24 mouse cellular contexts compared by ENCODE assay signal in the genomic region with DNA sequence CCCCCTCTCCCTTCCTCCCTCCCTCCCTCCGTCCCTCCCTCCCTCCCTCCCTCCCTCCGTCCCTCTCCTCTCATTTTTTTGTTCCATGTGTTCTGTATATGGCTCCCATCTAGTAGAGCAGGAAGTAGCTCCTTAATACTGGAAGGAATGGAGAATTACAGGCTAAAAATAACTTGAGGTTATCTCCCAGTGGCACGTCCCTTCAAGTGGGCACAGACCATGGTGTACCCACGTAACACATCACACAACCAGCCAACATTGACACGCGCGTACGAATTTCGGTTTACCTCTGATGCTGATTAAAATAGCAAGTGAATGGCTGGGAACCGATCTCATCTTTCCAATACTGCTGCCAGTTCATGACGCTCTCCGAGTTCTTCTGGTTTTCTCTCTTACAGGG. TPM values are rescaled to one million over a fixed set of nuclear protein-coding genes. Genes with fewer than 3 reads are reported as not detected.
DNase-seq lines count a peak whose midpoint lies in the region; ATAC-seq and TF ChIP-seq lines count a peak whose summit lies in the region.
"Had no signal": no experiment of that assay in that cellular context is flagged by ENCODE, and none has a peak within 500 bp of the region (broad histone marks: within the 10 kb centered on the region; RNA-seq: fewer than 3 reads in every experiment).

No protein-coding gene starts in this region.

- intact Hi-C loops in heart, postnatal 36 days (cut with DNase I) = no loop called here

- no peaks in the 10 kb centered on the region; the same call in 1 of the 2 replicates for H3K9me3 ChIP-seq in heart, embryonic 12.5 days (replicated peaks)
- H3K9me3 ChIP-seq in heart, embryonic 15.5 days (replicated peaks) = no peaks in the 10 kb centered on the region
- H3K9me3 ChIP-seq in heart, postnatal 0 days (replicated peaks; ENCODE audit: control insufficient read depth, low read length) = no peaks in the 10 kb centered on the region
- H3K9me3 ChIP-seq in heart, embryonic 11.5 days (replicated peaks; ENCODE audit: control insufficient read depth, low read length) = no peaks in the 10 kb centered on the region
- H3K9me3 ChIP-seq: embryonic facial prominence, embryonic 10.5 days; embryonic facial prominence, embryonic 12.5 days; forebrain, embryonic 13.5 days; forebrain, embryonic 15.5 days had no signal

- H3K36me3 ChIP-seq in heart, embryonic 12.5 days = 0 out of 2 replicates have a peak, but pooled peaks cover 6% of the 10 kb centered on the region
- H3K36me3 ChIP-seq in heart, embryonic 15.5 days = no peaks in the 10 kb centered on the region
- H3K36me3 ChIP-seq in heart, postnatal 0 days (replicated peaks; ENCODE audit: control insufficient read depth, insufficient read depth, low read length) = no peaks in the 10 kb centered on the region
- no peaks in the 10 kb centered on the region for H3K36me3 ChIP-seq in heart, embryonic 11.5 days (ENCODE audit: control insufficient read depth, insufficient read depth, low read length)
- H3K36me3 ChIP-seq: G1E had no signal

- no peaks in the 10 kb centered on the region for H3K27me3 ChIP-seq in heart, embryonic 12.5 days (replicated peaks)
- H3K27me3 ChIP-seq in heart, embryonic 15.5 days = no peaks in the 10 kb centered on the region
- no peaks in the 10 kb centered on the region for H3K27me3 ChIP-seq in heart, postnatal 0 days (ENCODE audit: control insufficient read depth, insufficient read depth, low read length)
- H3K27me3 ChIP-seq in heart, embryonic 11.5 days (ENCODE audit: control insufficient read depth, insufficient read depth, low read length) = no peaks in the 10 kb centered on the region
- H3K27me3 ChIP-seq: CH12.LX; embryonic facial prominence, embryonic 12.5 days; forebrain, embryonic 13.5 days; forebrain, embryonic 15.5 days; Patski had no signal

- 78% methylated on average over 10 of the region's 12 CpGs for WGBS in heart, embryonic 12.5 days
- 60% methylated on average over 10 of the region's 12 CpGs for WGBS in heart, embryonic 15.5 days
- 47% methylated on average over 12 of the region's 12 CpGs for WGBS in heart, postnatal 0 days
- WGBS in heart, embryonic 11.5 days (ENCODE audit: insufficient replicate concordance) = 76% methylated on average over 11 of the region's 12 CpGs

- TF ChIP-seq CTCF in heart, postnatal 0 days (IDR thresholded peaks at IDR 0.05; ENCODE audit: low read depth) = no peak

- peaks cover 12% of the 10 kb centered on the region for H3K4me1 ChIP-seq in heart, embryonic 12.5 days (replicated peaks)
- H3K4me1 ChIP-seq in heart, embryonic 15.5 days (replicated peaks) = peaks cover 3% of the 10 kb centered on the region; the same call in 1 of the 2 replicates
- H3K4me1 ChIP-seq in heart, postnatal 0 days (ENCODE audit: control insufficient read depth, insufficient read depth) = no peaks in the 10 kb centered on the region
- no peaks in the 10 kb centered on the region for H3K4me1 ChIP-seq in heart, embryonic 11.5 days (ENCODE audit: control insufficient read depth, insufficient read depth, low read length)
- H3K4me1 ChIP-seq: forebrain, embryonic 13.5 days; forebrain, embryonic 15.5 days had no signal

- no peak overlapping the region for H3K9ac ChIP-seq in heart, embryonic 12.5 days
- no peak overlapping the region for H3K9ac ChIP-seq in heart, embryonic 15.5 days
- no peak overlapping the region for H3K9ac ChIP-seq in heart, postnatal 0 days (replicated peaks; ENCODE audit: low read depth, low read length)
- H3K9ac ChIP-seq in heart, embryonic 11.5 days (ENCODE audit: low read depth, low read length) = no peak overlapping the region
- H3K9ac ChIP-seq: embryonic facial prominence, embryonic 12.5 days; forebrain, embryonic 13.5 days; forebrain, embryonic 15.5 days had no signal

- peak; percentile 68 for DNase-seq in heart, adult 11 months
- no peak for DNase-seq in heart, postnatal 36 days
- DNase-seq in heart, postnatal 0 days (ENCODE audit: low spot score) = peak; percentile 53
- DNase-seq: adrenal gland, adult 8-10 months; adrenal gland, postnatal 14 days; adrenal gland, postnatal 36 days; B cell, adult 2 months; cerebellum, adult 11-12 months; cerebellum, adult 2 months; cerebellum, adult 9-10 months; cerebellum, postnatal 10 days; cerebellum, postnatal 25 days had no signal

- no peak overlapping the region for H3K4me3 ChIP-seq in heart, embryonic 12.5 days
- no peak overlapping the region for H3K4me3 ChIP-seq in heart, embryonic 15.5 days
- no peak overlapping the region for H3K4me3 ChIP-seq in heart, postnatal 0 days (ENCODE audit: low read depth, low read length)
- no peak overlapping the region for H3K4me3 ChIP-seq in heart, embryonic 11.5 days (ENCODE audit: low read depth, low read length)
- H3K4me3 ChIP-seq: embryonic facial prominence, embryonic 10.5 days; embryonic facial prominence, embryonic 12.5 days; forebrain, embryonic 13.5 days; forebrain, embryonic 15.5 days had no signal

- H3K27ac ChIP-seq in heart, embryonic 12.5 days (ENCODE audit: poor library complexity, severe bottlenecking) = no peak overlapping the region
- no peak overlapping the region for H3K27ac ChIP-seq in heart, embryonic 15.5 days
- 0 out of 2 replicates have a peak overlapping the region, but pooled peaks have one; percentile 15 for H3K27ac ChIP-seq in heart, postnatal 0 days (ENCODE audit: low read depth)
- H3K27ac ChIP-seq in heart, embryonic 11.5 days (ENCODE audit: low read depth, low read length) = no peak overlapping the region
- H3K27ac ChIP-seq: embryonic facial prominence, embryonic 10.5 days; embryonic facial prominence, embryonic 12.5 days; forebrain, embryonic 13.5 days; forebrain, embryonic 15.5 days had no signal

- no peak for ATAC-seq in heart, embryonic 12.5 days (ENCODE audit: insufficient number of reproducible peaks, low FRiP score)
- ATAC-seq in heart, embryonic 15.5 days (replicated peaks; ENCODE audit: insufficient number of reproducible peaks, insufficient read depth, low FRiP score, low read depth) = peak; percentile 58; the same call in 1 of the 2 replicates
- ATAC-seq in heart, postnatal 0 days (ENCODE audit: insufficient read depth, low read depth) = peak; percentile 83; the same call in 1 of the 2 replicates
- ATAC-seq in heart, embryonic 11.5 days (replicated peaks; ENCODE audit: insufficient number of reproducible peaks, low FRiP score, low TSS enrichment) = no peak
- ATAC-seq: activated CD4-positive, CD25-positive, alpha-beta regulatory T cell, adult 4 months; CD4-positive, CD25-positive, alpha-beta regulatory T cell, adult 4 months; forebrain, embryonic 13.5 days; forebrain, embryonic 15.5 days; Patski had no signal

- no peak overlapping the region for H3K4me2 ChIP-seq in heart, embryonic 12.5 days
- no peak overlapping the region for H3K4me2 ChIP-seq in heart, embryonic 15.5 days
- no peak overlapping the region for H3K4me2 ChIP-seq in heart, postnatal 0 days (ENCODE audit: low read depth, low read length)
- H3K4me2 ChIP-seq in heart, embryonic 11.5 days = no peak overlapping the region
- H3K4me2 ChIP-seq: embryonic facial prominence, embryonic 12.5 days; forebrain, embryonic 13.5 days; forebrain, embryonic 15.5 days had no signal

- no peak for TF ChIP-seq EP300 in heart, postnatal 0 days (IDR thresholded peaks at IDR 0.05; ENCODE audit: low read depth)

RNA-seq across cellular contexts. Expression of a gene that starts 27.6 kb away (rescaled TPM):
- 6.3 and 7.5 TPM in 2 replicates for polyA plus RNA-seq in heart, embryonic 12.5 days (2016; fragmentation: Nextera tagmentation; extraction: Ambion mirVana)
- polyA plus RNA-seq in heart, embryonic 15.5 days (2015; fragmentation: Nextera tagmentation; extraction: Ambion mirVana) = 3.7 and 4.2 TPM in 2 replicates
- under 1 TPM; 0.22 to 0.24 TPM for total RNA-seq in heart, postnatal 36 days (2021)
- total RNA-seq in heart, postnatal 0 days (2014; rRNA removed; ENCODE audit: low replicate concordance) = 6.8 and 14.5 TPM in 2 replicates
- 1.00 and 1.3 TPM in 2 replicates for polyA plus RNA-seq in heart, postnatal 0 days (2015; fragmentation: Nextera tagmentation; extraction: Ambion mirVana)
- 6.2 and 6.6 TPM in 2 replicates for polyA plus RNA-seq in heart, embryonic 11.5 days (2014; fragmentation: Nextera tagmentation; extraction: Ambion mirVana)
- polyA plus RNA-seq: G1E had no signal

Comparison
In these comparisons a context has a peak if more than half of its experiments do, and no peak if none do; other contexts are left out.
1. DNase-seq: peak in heart, adult 11 months (single experiment) and heart, postnatal 0 days (single experiment); none in heart, postnatal 36 days (0 of 2).
2. ATAC-seq: peak in heart, embryonic 15.5 days (single experiment) and heart, postnatal 0 days (single experiment); none in heart, embryonic 12.5 days (single experiment) and heart, embryonic 11.5 days (single experiment).